Mouse (Mus musculus): ENCODE data around the gene Cers3. TPM values are rescaled to one million over a fixed set of nuclear protein-coding genes. Genes with fewer than 3 reads are reported as not detected.

Gene Cers3
- total RNA-seq (2023) = not detected

GRCm38 (mm10) chr7:66743377-66743781, at the start of gene Cers3:
Cers3 (plus strand) TSS chr7:66743504.

GRCm38 (mm10) chr7:66839463-66840007, 96.2 kb downstream of the Cers3 start, which contains the start of gene Adamts17:
Adamts17 (plus strand) TSS chr7:66839735.

Other genes starting within 250 kb of the Cers3 start
- 10 to 100 TPM; 12.7 to 16.8 TPM for gene Asb7, start 53.9 kb upstream of the Cers3 start, total RNA-seq (2023)
- gene Lins1, start 53.6 kb upstream of the Cers3 start, total RNA-seq (2023) = 10 to 100 TPM in 1 of 2 experiments, 1 to 10 TPM in 1; 8.7 to 10.5 TPM
- gene Adamts17, start 96.2 kb downstream of the Cers3 start, total RNA-seq (2023) = 1 to 10 TPM; 2.1 to 2.9 TPM